Mouse (Mus musculus) hindbrain, embryonic 13.5 days (tissue): Measurements from ENCODE around the gene Gm36176. TPM values are rescaled to one million over a fixed set of nuclear protein-coding genes. Genes with fewer than 3 reads are reported as not detected.
"Not testable (repeated sequence)": the region's sequence is repeated elsewhere in the genome, so short reads cannot be mapped to it uniquely, and the experiment has no call there.

Experiments used
- ATAC-seq: fragments of 200-750 bp; cut with Nextera tagmentation; 2 replicates; pipeline ENCODE4 v1.8.0; 2017; ENCODE audit warnings: moderate TSS enrichment; ENCODE audit not compliant: low FRiP score
- H3K27ac ChIP-seq: fragments of 300-500 bp; sonication (generic); 2 replicates; pipeline ENCODE4 v1.5.1; 2015; ENCODE audit warnings: inconsistent platforms, mild to moderate bottlenecking, moderate library complexity
- H3K27me3 ChIP-seq: fragments of 300-500 bp; sonication (generic); 2 replicates; pipeline ENCODE4 v1.6.1; 2015; ENCODE audit warnings: mild to moderate bottlenecking, inconsistent platforms
- H3K36me3 ChIP-seq: fragments of 300-500 bp; sonication (generic); 2 replicates; pipeline ENCODE4 v1.6.1; 2015; ENCODE audit warnings: mild to moderate bottlenecking, inconsistent platforms
- H3K4me1 ChIP-seq: fragments of 300-500 bp; sonication (generic); replicated peaks from 2 replicates; pipeline ENCODE4 v1.6.1; 2015; ENCODE audit warnings: inconsistent platforms
- H3K4me2 ChIP-seq: fragments of 300-500 bp; sonication (generic); 2 replicates; pipeline ENCODE4 v1.6.1; 2015; ENCODE audit warnings: inconsistent platforms, mild to moderate bottlenecking, moderate library complexity
- H3K4me3 ChIP-seq: fragments of 300-500 bp; sonication (generic); 2 replicates; pipeline ENCODE4 v1.5.1; 2015; ENCODE audit warnings: mild to moderate bottlenecking, inconsistent platforms
- H3K9ac ChIP-seq: fragments of 300-500 bp; sonication (generic); 2 replicates; pipeline ENCODE4 v1.6.1; 2015; ENCODE audit warnings: mild to moderate bottlenecking, inconsistent platforms
- H3K9me3 ChIP-seq: fragments of 300-500 bp; sonication (generic); 2 replicates; pipeline ENCODE4 v1.6.1; 2016; ENCODE audit warnings: inconsistent platforms
- WGBS: fragments of 180-500 bp; shearing (Covaris S2); methylation state at CpG from one replicate; pipeline ENCODE4 v1.1.7; 2015; 5-methylcytosine and 5-hydroxymethylcytosine counted together
- polyA plus RNA-seq: library from polyadenylated mRNA; unstranded; fragments of >200 nt; fragmentation: Nextera tagmentation; extraction: Ambion mirVana; gene quantifications from 2 replicates; pipeline ENCODE4 v1.2.1, GENCODE M21; 2015

The Gm36176 gene
- not detected in 2 replicates for polyA plus RNA-seq

GRCm38 (mm10) chr10:77846503-77846902 lies at the start of gene Gm36176:
Gm36176 (plus strand) TSS chr10:77846803.
- Histone ChIP-seq H3K4me2 (no peak within 1 kb of the TSS), H3K9ac (no peak within 1 kb of the TSS), H3K4me1 (no peaks in the 10 kb centered on the region), H3K27me3 (no peaks in the 10 kb centered on the region), H3K27ac (no peak within 1 kb of the TSS), H3K9me3 (peaks cover 34% of the 10 kb centered on the region), H3K36me3 (no peaks in the 10 kb centered on the region), H3K4me3 (no peak within 1 kb of the TSS)
- WGBS = 79% methylated on average over 3 of the region's 3 CpGs
- ATAC-seq = no peak

GRCm38 (mm10) chr10:77797677-77798076 lies 48.9 kb upstream of the Gm36176 start:
- no peak overlapping the region for H3K9ac ChIP-seq
- H3K27ac ChIP-seq = no peak overlapping the region
- H3K36me3 ChIP-seq = no peaks in the 10 kb centered on the region
- no peak overlapping the region for H3K4me3 ChIP-seq
- ATAC-seq = no peak
- WGBS = 13% methylated on average over 3 of the region's 3 CpGs
- H3K4me2 ChIP-seq = no peak overlapping the region
- no peaks in the 10 kb centered on the region for H3K27me3 ChIP-seq
- H3K9me3 ChIP-seq = no peaks in the 10 kb centered on the region
- peaks cover 10% of the 10 kb centered on the region; the same call in 1 of the 2 replicates for H3K4me1 ChIP-seq

GRCm38 (mm10) chr10:77798164-77798920 lies 48.3 kb upstream of the Gm36176 start:
- not testable (repeated sequence) for H3K9ac ChIP-seq, H3K4me3 ChIP-seq, H3K36me3 ChIP-seq, H3K27me3 ChIP-seq, H3K9me3 ChIP-seq, H3K4me2 ChIP-seq, H3K27ac ChIP-seq, ATAC-seq
- peaks cover 10% of the 10 kb centered on the region; the same call in 1 of the 2 replicates for H3K4me1 ChIP-seq
- 30% methylated on average over 3 of the region's 3 CpGs for WGBS

GRCm38 (mm10) chr10:77798921-77799508 lies 47.6 kb upstream of the Gm36176 start, which contains the start of gene Gm19668:
Gm19668 (minus strand) TSS chr10:77799133.
- Histone ChIP-seq H3K27ac (no peak within 1 kb of the TSS), H3K4me3 (no peak within 1 kb of the TSS), H3K4me2 (no peak within 1 kb of the TSS), H3K9me3 (no peaks in the 10 kb centered on the region), H3K4me1 (peaks cover 10% of the 10 kb centered on the region; the same call in 1 of the 2 replicates), H3K9ac (no peak within 1 kb of the TSS), H3K27me3 (no peaks in the 10 kb centered on the region), H3K36me3 (no peaks in the 10 kb centered on the region)
- WGBS = 63% methylated on average over 8 of the region's 8 CpGs
- no peak for ATAC-seq

- H3K36me3 ChIP-seq = no peaks in the 10 kb centered on the region
- 87% methylated on average over 3 of the region's 3 CpGs for WGBS
- H3K27ac ChIP-seq = no peak overlapping the region
- no peak for ATAC-seq
- H3K27me3 ChIP-seq = no peaks in the 10 kb centered on the region
- no peaks in the 10 kb centered on the region; the same call in 1 of the 2 replicates for H3K9me3 ChIP-seq
- H3K4me2 ChIP-seq = no peak overlapping the region
- no peak overlapping the region for H3K4me3 ChIP-seq
- H3K9ac ChIP-seq = no peak overlapping the region
- H3K4me1 ChIP-seq = no peaks in the 10 kb centered on the region
Observed at GRCm38 (mm10) chr10:77804095-77804494, 42.5 kb upstream of the Gm36176 start.

- WGBS = 74% methylated on average over 5 of the region's 5 CpGs
- H3K4me3 ChIP-seq = no peak within 1 kb of the TSS
- no peak for ATAC-seq
- no peaks in the 10 kb centered on the region for H3K36me3 ChIP-seq
- no peak within 1 kb of the TSS for H3K27ac ChIP-seq
- H3K4me1 ChIP-seq = 0 out of 2 replicates have a peak, but pooled peaks cover 3% of the 10 kb centered on the region
- no peaks in the 10 kb centered on the region; the same call in 1 of the 2 replicates for H3K9me3 ChIP-seq
- no peak within 1 kb of the TSS for H3K9ac ChIP-seq
- no peaks in the 10 kb centered on the region for H3K27me3 ChIP-seq
- H3K4me2 ChIP-seq = no peak within 1 kb of the TSS
Observed at GRCm38 (mm10) chr10:77811743-77812142, 34.9 kb upstream of the Gm36176 start, which contains the start of gene Gm9507. Gm9507 (minus strand) TSS chr10:77811843.

GRCm38 (mm10) chr10:77814382-77814781 lies 32.2 kb upstream of the Gm36176 start, which contains the start of gene Gm2696:
Gm2696 (plus strand) TSS chr10:77814682.
- H3K27ac ChIP-seq = no peak within 1 kb of the TSS
- WGBS = 59% methylated on average over 4 of the region's 4 CpGs
- 0 out of 2 replicates have a peak, but pooled peaks cover 3% of the 10 kb centered on the region for H3K4me1 ChIP-seq
- no peaks in the 10 kb centered on the region for H3K27me3 ChIP-seq
- no peak for ATAC-seq
- H3K36me3 ChIP-seq = no peaks in the 10 kb centered on the region
- no peak within 1 kb of the TSS for H3K4me3 ChIP-seq
- no peak within 1 kb of the TSS for H3K4me2 ChIP-seq
- H3K9ac ChIP-seq = no peak within 1 kb of the TSS
- H3K9me3 ChIP-seq = no peaks in the 10 kb centered on the region

- ATAC-seq = no peak
- H3K9me3 ChIP-seq = no peaks in the 10 kb centered on the region
- H3K4me1 ChIP-seq = 0 out of 2 replicates have a peak, but pooled peaks cover 3% of the 10 kb centered on the region
- H3K27me3 ChIP-seq = no peaks in the 10 kb centered on the region
- no peaks in the 10 kb centered on the region for H3K36me3 ChIP-seq
- H3K9ac ChIP-seq = no peak overlapping the region
- no peak overlapping the region for H3K4me3 ChIP-seq
- WGBS = 32% methylated on average over 5 of the region's 5 CpGs
- H3K4me2 ChIP-seq = no peak overlapping the region
- H3K27ac ChIP-seq = no peak overlapping the region
Observed at GRCm38 (mm10) chr10:77815514-77815913, 31.1 kb upstream of the Gm36176 start.

GRCm38 (mm10) chr10:77818523-77818922 lies 28.1 kb upstream of the Gm36176 start:
- Histone ChIP-seq H3K4me1 (0 out of 2 replicates have a peak, but pooled peaks cover 3% of the 10 kb centered on the region), H3K36me3 (no peaks in the 10 kb centered on the region), H3K9me3 (no peaks in the 10 kb centered on the region), H3K27me3 (no peaks in the 10 kb centered on the region), H3K4me2 (no peak overlapping the region), H3K9ac (no peak overlapping the region), H3K4me3 (no peak overlapping the region), H3K27ac (no peak overlapping the region)
- WGBS = 98% methylated on average over 4 of the region's 4 CpGs
- ATAC-seq = peak; percentile 66

GRCm38 (mm10) chr10:77819203-77819602 lies 27.4 kb upstream of the Gm36176 start:
- Histone ChIP-seq H3K4me3 (no peak overlapping the region), H3K9ac (no peak overlapping the region; the same call in 1 of the 2 replicates), H3K36me3 (no peaks in the 10 kb centered on the region), H3K27ac (no peak overlapping the region), H3K4me2 (no peak overlapping the region), H3K27me3 (no peaks in the 10 kb centered on the region), H3K9me3 (peaks cover 6% of the 10 kb centered on the region; the same call in 1 of the 2 replicates), H3K4me1 (0 out of 2 replicates have a peak, but pooled peaks cover under 1% of the 10 kb centered on the region)
- no peak for ATAC-seq
- WGBS = 57% methylated on average over 4 of the region's 4 CpGs

- Histone ChIP-seq H3K4me3 (no peak within 1 kb of the TSS), H3K4me2 (no peak within 1 kb of the TSS), H3K27ac (no peak within 1 kb of the TSS), H3K9me3 (peaks cover 6% of the 10 kb centered on the region; the same call in 1 of the 2 replicates), H3K36me3 (no peaks in the 10 kb centered on the region), H3K4me1 (no peaks in the 10 kb centered on the region), H3K27me3 (no peaks in the 10 kb centered on the region), H3K9ac (no peak within 1 kb of the TSS)
- ATAC-seq = no peak
- WGBS = 77% methylated on average over 6 of the region's 6 CpGs
Observed at GRCm38 (mm10) chr10:77826951-77827350, 19.7 kb upstream of the Gm36176 start, which contains the start of gene Krtap10-4. Krtap10-4 (minus strand) TSS chr10:77827095.

- Histone ChIP-seq H3K9ac (no peak within 1 kb of the TSS), H3K9me3 (no peaks in the 10 kb centered on the region), H3K27ac (no peak within 1 kb of the TSS), H3K4me2 (no peak within 1 kb of the TSS), H3K36me3 (no peaks in the 10 kb centered on the region), H3K4me1 (no peaks in the 10 kb centered on the region), H3K4me3 (no peak within 1 kb of the TSS), H3K27me3 (no peaks in the 10 kb centered on the region)
- ATAC-seq = no peak
- 86% methylated on average over 9 of the region's 9 CpGs for WGBS
Observed at GRCm38 (mm10) chr10:77835647-77836046, 11.0 kb upstream of the Gm36176 start, which contains the start of gene Krtap10-10. Krtap10-10 (plus strand) TSS chr10:77835947.
